ENCODE assay signal across 9 mouse cellular contexts in genomic region chr3:29082996-29083350, GRCm38 (mm10). TPM values are rescaled to one million over a fixed set of nuclear protein-coding genes. Genes with fewer than 3 reads are reported as not detected.
DNase-seq lines count a peak whose midpoint lies in the region; ATAC-seq and TF ChIP-seq lines count a peak whose summit lies in the region.
"Had no signal": no experiment of that assay in that cellular context is flagged by ENCODE, and none has a peak within 500 bp of the region (broad histone marks: within the 10 kb centered on the region; RNA-seq: fewer than 3 reads in every experiment).

No protein-coding gene starts in this region.

- peak overlapping the region; percentile 47 for H3K4me3 ChIP-seq in lung, embryonic 14.5 days (ENCODE audit: low read depth, low read length)
- H3K4me3 ChIP-seq in forebrain, embryonic 12.5 days (replicated peaks) = peak overlapping the region; percentile 60
- H3K4me3 ChIP-seq in limb, embryonic 12.5 days (replicated peaks) = peak overlapping the region; percentile 55
- H3K4me3 ChIP-seq in olfactory bulb, adult 2 months (ENCODE audit: insufficient read depth, low read depth, low read length) = peak overlapping the region; percentile 47

- H3K4me1 ChIP-seq in lung, embryonic 14.5 days (ENCODE audit: insufficient read depth) = no peaks in the 10 kb centered on the region; the same call in 1 of the 2 replicates
- H3K4me1 ChIP-seq in forebrain, embryonic 12.5 days = peaks cover 32% of the 10 kb centered on the region
- H3K4me1 ChIP-seq in limb, embryonic 12.5 days (replicated peaks) = peaks cover 18% of the 10 kb centered on the region
- H3K4me1 ChIP-seq in olfactory bulb, adult 2 months (ENCODE audit: control insufficient read depth, insufficient read depth, low read length) = peaks cover 13% of the 10 kb centered on the region

- no peak overlapping the region for H3K27ac ChIP-seq in lung, embryonic 14.5 days (ENCODE audit: low read depth)
- peak overlapping the region; percentile 46; the same call in 1 of the 2 replicates for H3K27ac ChIP-seq in forebrain, embryonic 12.5 days
- H3K27ac ChIP-seq in limb, embryonic 12.5 days = no peak overlapping the region
- no peak overlapping the region for H3K27ac ChIP-seq in olfactory bulb, adult 2 months (ENCODE audit: insufficient read depth, low read depth, low read length)

- TF ChIP-seq POLR2A in olfactory bulb, adult 2 months (IDR thresholded peaks at IDR 0.05; ENCODE audit: insufficient read depth, low read depth, low read length) = no peak

- no peak for DNase-seq in lung, embryonic 14.5 days
- no peak for DNase-seq in lung, postnatal 10 days
- no peak for DNase-seq in left cerebral cortex, adult 9 months (ENCODE audit: low spot score in 2 of 2)
- DNase-seq in urinary bladder, postnatal 4 days (ENCODE audit: low spot score in 2 of 2) = no peak
- DNase-seq in ovary, postnatal 10 days (ENCODE audit: low spot score) = no peak

- no peaks in the 10 kb centered on the region for H3K9me3 ChIP-seq in lung, embryonic 14.5 days (ENCODE audit: low read depth, low read length)
- no peaks in the 10 kb centered on the region for H3K9me3 ChIP-seq in forebrain, embryonic 12.5 days
- no peaks in the 10 kb centered on the region for H3K9me3 ChIP-seq in limb, embryonic 12.5 days

- H3K4me2 ChIP-seq in lung, embryonic 14.5 days = peak overlapping the region; percentile 93
- peak overlapping the region; percentile 90 for H3K4me2 ChIP-seq in forebrain, embryonic 12.5 days
- peak overlapping the region; percentile 97 for H3K4me2 ChIP-seq in limb, embryonic 12.5 days

- no peak for TF ChIP-seq CTCF in lung, embryonic 14.5 days (IDR thresholded peaks at IDR 0.05; ENCODE audit: low read depth)
- no peak for TF ChIP-seq CTCF in olfactory bulb, adult 2 months (IDR thresholded peaks at IDR 0.05; ENCODE audit: insufficient read depth, low read depth, low read length)

- peaks cover 37% of the 10 kb centered on the region for H3K27me3 ChIP-seq in lung, embryonic 14.5 days (ENCODE audit: insufficient read depth, low read length)
- H3K27me3 ChIP-seq in forebrain, embryonic 12.5 days = peaks cover 28% of the 10 kb centered on the region
- H3K27me3 ChIP-seq in limb, embryonic 12.5 days = peaks cover 62% of the 10 kb centered on the region

- ATAC-seq in lung, embryonic 14.5 days (ENCODE audit: insufficient read depth) = no peak; the same call in 1 of the 2 replicates
- no peak for ATAC-seq in forebrain, embryonic 12.5 days (ENCODE audit: low FRiP score)
- no peak for ATAC-seq in limb, embryonic 12.5 days (ENCODE audit: insufficient number of reproducible peaks, insufficient read depth, low FRiP score, low TSS enrichment, low read depth)

- H3K9ac ChIP-seq in lung, embryonic 14.5 days = peak overlapping the region; percentile 29
- peak overlapping the region; percentile 60 for H3K9ac ChIP-seq in forebrain, embryonic 12.5 days
- H3K9ac ChIP-seq in limb, embryonic 12.5 days (replicated peaks) = peak overlapping the region; percentile 44

- WGBS in lung, embryonic 14.5 days = 2% methylated on average over 12 of the region's 12 CpGs
- WGBS in forebrain, embryonic 12.5 days = 2% methylated on average over 12 of the region's 12 CpGs
- WGBS in limb, embryonic 12.5 days = 5% methylated on average over 12 of the region's 12 CpGs
- 5% methylated on average over 12 of the region's 12 CpGs for WGBS in olfactory bulb, adult 2 months

- H3K36me3 ChIP-seq in lung, embryonic 14.5 days (ENCODE audit: insufficient read depth) = no peaks in the 10 kb centered on the region
- H3K36me3 ChIP-seq in forebrain, embryonic 12.5 days (replicated peaks) = no peaks in the 10 kb centered on the region
- H3K36me3 ChIP-seq in limb, embryonic 12.5 days = no peaks in the 10 kb centered on the region

RNA-seq across cellular contexts. Expression of gene Egfem1, which starts 1.1 kb away (rescaled TPM):
- polyA plus RNA-seq in lung, embryonic 14.5 days (2014; fragmentation: Nextera tagmentation; extraction: Ambion mirVana) = 6.7 and 9.3 TPM in 2 replicates
- 5.5 and 6.1 TPM in 2 replicates for polyA plus RNA-seq in forebrain, embryonic 12.5 days (2016; fragmentation: Nextera tagmentation; extraction: Ambion mirVana)
- polyA plus RNA-seq in limb, embryonic 12.5 days (2016; fragmentation: Nextera tagmentation; extraction: Ambion mirVana) = 3.2 and 3.3 TPM in 2 replicates
- not detected in 2 replicates for polyA plus RNA-seq in olfactory bulb, adult 2 months (2012; ENCODE audit: insufficient read depth, insufficient read length, low replicate concordance, missing spikeins)
- polyA plus RNA-seq: small intestine, adult 2 months had no signal
